Mouse (Mus musculus): ENCODE measurements around the gene Ldb2.

- TF ChIP-seq CTCF (IDR thresholded peaks at IDR 0.05; ENCODE audit: extremely low read depth, insufficient read length, insufficient replicate concordance, low read depth, low read length) (no peak), POLR2A (IDR thresholded peaks at IDR 0.05; ENCODE audit: low read depth, low read length) (no peak)
These were observed 183.8 kb downstream of the Ldb2 start for GRCm38 (mm10) chr5:44615677-44616076.
